Mouse (Mus musculus) olfactory bulb, adult 2 months (tissue): ENCODE data around the gene Gm5089. TPM values are rescaled to one million over a fixed set of nuclear protein-coding genes. Genes with fewer than 3 reads are reported as not detected.

Experiments
- H3K27ac ChIP-seq: fragments of 200-500 bp; 2 replicates; pipeline ENCODE4 v1.5.1; 2012; ENCODE audit warnings: low read depth, low read length; ENCODE audit not compliant: insufficient read depth
- H3K4me1 ChIP-seq: fragments of 200-500 bp; 2 replicates; pipeline ENCODE4 v1.6.1; 2012; ENCODE audit warnings: low read length; ENCODE audit not compliant: control insufficient read depth, insufficient read depth
- H3K4me3 ChIP-seq: fragments of 200-500 bp; 2 replicates; pipeline ENCODE4 v1.5.1; 2012; ENCODE audit warnings: mild to moderate bottlenecking, low read depth, low read length, moderate library complexity; ENCODE audit not compliant: insufficient read depth
- CTCF ChIP-seq: fragments of 200-500 bp; IDR thresholded peaks from 2 replicates; pipeline ENCODE4 v1.5.1; 2012; ENCODE audit warnings: low read depth, mild to moderate bottlenecking, low read length, moderate library complexity; ENCODE audit not compliant: insufficient read depth
- POLR2A ChIP-seq: fragments of 200-500 bp; IDR thresholded peaks from 2 replicates; pipeline ENCODE4 v1.6.1; 2012; ENCODE audit warnings: mild to moderate bottlenecking, low read depth, low read length, moderate library complexity; ENCODE audit not compliant: insufficient read depth
- whole genome bisulfite sequencing: fragments of 180-500 bp; shearing (Covaris S2); methylation state at CpG from one replicate; pipeline ENCODE4 v1.1.7; 2018; 5-methylcytosine and 5-hydroxymethylcytosine counted together
- polyA plus RNA-seq: library from polyadenylated mRNA; stranded (reverse); fragments of >200 nt; gene quantifications from 2 replicates; pipeline ENCODE4 v1.2.4, GENCODE M21; 2012; ENCODE audit warnings: low replicate concordance; ENCODE audit not compliant: missing spikeins, insufficient read depth, insufficient read length

Gm5089 gene
- not detected in 2 replicates for polyA plus RNA-seq

DNA sequence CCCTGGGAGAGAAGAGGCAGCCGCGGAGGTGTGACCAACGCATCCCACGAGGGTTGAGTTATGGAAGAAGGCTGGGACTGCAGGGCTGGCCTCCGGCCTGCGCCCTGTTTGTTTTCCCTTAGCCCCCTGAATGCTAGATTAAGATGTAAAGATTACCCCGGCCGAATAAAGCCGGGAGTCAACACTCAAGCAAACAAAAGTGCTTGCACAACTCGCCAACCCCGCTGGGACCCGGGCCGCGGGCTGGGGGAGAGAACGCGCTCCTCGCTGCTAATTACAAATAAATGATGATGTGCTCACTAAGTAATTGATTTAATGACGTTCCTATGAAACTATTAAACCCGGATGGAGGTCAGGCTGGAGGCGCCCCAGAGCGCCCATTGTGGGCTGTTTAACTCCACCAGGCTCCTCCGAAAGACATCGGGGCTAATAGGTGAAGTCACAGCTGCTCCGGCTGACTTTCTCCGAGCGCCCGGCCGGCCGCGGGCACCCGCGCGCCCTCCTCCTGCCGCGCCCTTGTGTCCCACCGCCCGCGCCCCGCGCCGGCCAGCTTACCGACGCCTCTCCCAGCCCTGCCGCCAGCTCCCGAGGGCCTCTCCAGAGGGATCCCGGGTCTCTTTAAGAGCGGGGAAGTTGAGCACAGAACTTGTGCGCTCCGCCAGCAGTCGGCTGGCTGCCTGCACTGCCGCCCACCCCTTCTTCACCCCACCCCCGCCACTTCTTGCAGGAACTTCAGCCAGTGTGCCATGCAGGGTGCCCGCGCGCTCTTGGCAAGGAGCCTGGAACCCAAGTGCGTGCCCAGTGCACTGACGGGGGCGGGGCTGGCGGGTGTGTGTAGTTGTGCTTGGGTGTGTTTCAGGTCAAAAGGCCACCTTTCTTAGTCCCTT is at the start of gene Gm5089:
Gm5089 (minus strand) TSS at position 620 of the 887 bp plus-strand sequence.
- peaks cover 21% of the 10 kb centered on the region for H3K4me1 ChIP-seq
- 2% methylated on average over 59 of the region's 59 CpGs for WGBS
- peak within 1 kb of the TSS; percentile 41 for H3K4me3 ChIP-seq
- H3K27ac ChIP-seq: no peak within 1 kb of the TSS
- TF ChIP-seq POLR2A (no peak), CTCF (no peak)

GRCm38 (mm10) chr14:122492015-122492414 is 41.1 kb upstream of the Gm5089 start:
- H3K4me3 ChIP-seq: no peak overlapping the region
- TF ChIP-seq POLR2A (no peak), CTCF (no peak)
- WGBS: 85% methylated on average over 1 of the region's 1 CpGs
- H3K4me1 ChIP-seq: peaks cover 7% of the 10 kb centered on the region; the same call in 1 of the 2 replicates
- H3K27ac ChIP-seq: no peak overlapping the region

DNA sequence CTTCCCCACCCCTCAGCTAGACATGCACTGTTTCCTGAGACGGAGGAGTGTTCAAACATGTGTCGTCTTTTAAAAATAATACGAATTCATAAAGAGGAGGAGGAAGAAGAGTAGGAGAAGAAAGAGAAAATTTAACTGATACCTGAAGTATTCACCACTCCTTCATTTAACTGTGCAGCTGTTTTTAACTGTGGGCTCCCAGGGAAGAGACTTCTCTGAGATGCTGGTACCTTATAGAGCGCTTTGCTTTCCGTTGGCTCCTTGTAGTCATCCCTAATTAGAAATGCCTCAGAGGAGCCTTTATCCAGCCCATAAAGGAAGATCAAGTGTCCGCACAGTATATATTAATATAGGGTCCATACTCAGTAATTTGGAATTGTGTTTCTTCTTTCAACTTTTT is 40.6 kb upstream of the Gm5089 start:
- TF ChIP-seq POLR2A (no peak), CTCF (no peak)
- H3K4me3 ChIP-seq: no peak overlapping the region
- WGBS: 82% methylated on average over 6 of the region's 6 CpGs
- H3K4me1 ChIP-seq: peaks cover 7% of the 10 kb centered on the region; the same call in 1 of the 2 replicates
- no peak overlapping the region for H3K27ac ChIP-seq

DNA sequence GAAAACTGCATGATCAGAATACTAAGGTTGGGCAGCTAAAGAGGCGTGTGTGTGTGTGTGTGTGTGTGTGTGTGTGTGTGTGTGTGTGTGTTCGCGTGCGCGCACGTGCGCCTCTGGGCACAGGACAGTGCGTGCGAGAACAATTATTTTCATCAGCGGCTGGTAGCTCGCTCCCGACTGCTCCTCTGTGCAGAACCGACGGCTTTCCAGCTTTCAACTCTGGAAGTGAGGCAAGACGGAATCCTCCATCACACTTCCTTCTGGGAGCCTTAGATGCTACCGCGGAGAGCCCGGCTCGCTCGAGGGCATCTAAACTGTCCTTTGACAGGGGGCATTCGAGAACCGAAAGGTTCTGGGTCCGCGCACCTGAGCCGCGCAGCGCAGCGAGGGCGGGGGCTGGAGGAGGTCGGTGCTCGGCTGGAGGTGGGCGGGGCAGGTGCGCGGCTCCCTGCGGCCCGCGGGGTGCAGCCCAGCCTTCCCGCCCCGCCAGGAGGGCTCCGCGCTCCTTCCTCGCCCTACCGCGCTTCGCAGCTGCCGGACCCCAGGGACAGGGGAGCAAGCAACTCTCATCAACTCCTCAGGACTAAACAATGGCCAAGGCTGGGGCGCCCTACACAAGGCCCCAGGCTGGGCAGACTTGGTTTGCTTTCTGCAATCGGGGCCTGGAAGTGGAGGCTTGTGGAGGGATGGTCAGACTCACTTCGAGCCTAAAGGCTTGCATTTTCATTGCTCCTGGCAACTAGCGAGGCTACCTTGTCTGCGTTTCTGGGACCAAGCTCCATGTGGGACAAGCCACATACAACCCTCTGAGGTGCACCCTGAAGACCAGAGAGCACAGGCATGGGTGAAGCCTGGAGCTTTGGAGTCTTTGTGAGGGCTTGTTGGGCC is 39.8 kb upstream of the Gm5089 start, which contains the start of gene Gm10837:
Gm10837 (plus strand) TSS at position 146 of the 888 bp plus-strand sequence.
- peak within 1 kb of the TSS; percentile 33; the same call in 1 of the 2 replicates for H3K27ac ChIP-seq
- TF ChIP-seq POLR2A (no peak), CTCF (no peak)
- 13% methylated on average over 51 of the region's 51 CpGs for WGBS
- H3K4me3 ChIP-seq: peak within 1 kb of the TSS; percentile 27
- H3K4me1 ChIP-seq: peaks cover 7% of the 10 kb centered on the region; the same call in 1 of the 2 replicates

DNA sequence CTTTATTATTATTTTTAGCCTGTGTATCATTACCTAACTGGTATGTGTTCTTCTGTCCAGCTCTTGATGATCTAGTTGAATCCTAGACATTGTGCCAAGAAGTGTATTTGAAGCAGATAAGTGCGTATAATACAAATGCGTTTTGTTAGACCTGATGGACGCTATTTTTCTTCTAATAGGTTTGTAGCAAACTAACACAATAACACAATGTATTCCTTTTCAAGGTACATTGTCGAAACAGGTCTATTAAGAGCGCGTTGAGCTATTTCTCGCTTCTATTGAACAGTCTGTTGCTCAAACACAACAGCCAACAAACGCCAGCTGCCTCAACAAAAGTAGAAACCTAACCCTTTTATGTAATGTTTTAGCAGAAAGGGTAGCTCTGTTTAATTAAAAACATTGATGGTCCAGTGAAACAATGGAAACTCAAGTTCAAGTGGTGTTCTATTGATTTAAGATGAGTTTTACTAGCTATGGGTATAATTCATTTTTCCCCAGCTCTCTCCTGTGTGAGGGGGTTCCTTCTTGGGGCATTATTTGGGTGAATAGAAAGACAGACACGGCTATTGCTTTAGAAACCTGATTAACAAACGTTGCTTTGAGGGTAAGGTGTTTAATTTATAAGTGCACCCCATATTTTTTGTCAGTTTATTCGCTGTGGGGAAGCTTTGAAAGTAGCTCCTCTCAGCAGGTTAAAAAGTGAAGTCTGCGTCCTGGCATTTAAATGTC is 38.9 kb upstream of the Gm5089 start:
- peak overlapping the region; percentile 7; the same call in 1 of the 2 replicates for H3K27ac ChIP-seq
- H3K4me1 ChIP-seq: peaks cover 7% of the 10 kb centered on the region; the same call in 1 of the 2 replicates
- TF ChIP-seq CTCF: no peak
- no peak for TF ChIP-seq POLR2A
- WGBS: 18% methylated on average over 12 of the region's 12 CpGs
- H3K4me3 ChIP-seq: no peak overlapping the region

- WGBS: 16% methylated on average over 5 of the region's 5 CpGs
- Histone ChIP-seq H3K4me3 (no peak overlapping the region), H3K4me1 (peaks cover 7% of the 10 kb centered on the region; the same call in 1 of the 2 replicates), H3K27ac (no peak overlapping the region)
- TF ChIP-seq POLR2A (no peak), CTCF (no peak)
Measured at GRCm38 (mm10) chr14:122489041-122489440, 38.1 kb upstream of the Gm5089 start.

DNA sequence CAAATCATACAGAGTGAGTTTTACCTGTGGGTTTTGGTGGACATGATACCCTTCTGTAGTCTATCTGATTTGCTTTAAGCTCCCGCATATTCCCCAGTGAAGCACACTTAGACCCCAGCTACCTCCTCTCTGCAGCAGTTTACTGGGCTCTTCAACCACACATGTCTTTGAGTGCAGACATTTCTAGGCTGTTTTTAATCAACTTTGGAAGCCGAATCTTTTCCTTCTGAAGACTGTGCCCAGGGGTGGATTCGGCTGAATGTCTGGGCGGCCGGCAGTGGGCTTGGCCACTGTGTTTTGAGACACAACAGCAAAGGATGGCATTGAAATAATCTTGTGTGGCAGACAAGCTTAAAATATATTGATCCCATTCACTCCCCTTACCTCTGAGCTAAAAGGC is 36.5 kb upstream of the Gm5089 start:
- TF ChIP-seq CTCF (no peak), POLR2A (no peak)
- no peak overlapping the region for H3K27ac ChIP-seq
- no peak overlapping the region for H3K4me3 ChIP-seq
- peaks cover 10% of the 10 kb centered on the region; the same call in 1 of the 2 replicates for H3K4me1 ChIP-seq
- WGBS: 41% methylated on average over 5 of the region's 5 CpGs

- Histone ChIP-seq H3K27ac (no peak overlapping the region), H3K4me1 (peaks cover 10% of the 10 kb centered on the region; the same call in 1 of the 2 replicates), H3K4me3 (no peak overlapping the region)
- 33% methylated on average over 1 of the region's 1 CpGs for WGBS
- no peak for TF ChIP-seq CTCF
Measured at GRCm38 (mm10) chr14:122486611-122487010, 35.7 kb upstream of the Gm5089 start.
